Mouse (Mus musculus) embryonic fibroblast, embryonic 13.5 days (primary cell): ENCODE data around the gene Cnbp. TPM values are rescaled to one million over a fixed set of nuclear protein-coding genes. Genes with fewer than 3 reads are reported as not detected.

Source experiments
- H3K27ac ChIP-seq: 2 replicates; pipeline ENCODE4 v1.5.1; 2012; ENCODE audit warnings: low read length, control low read depth, inconsistent platforms; ENCODE audit not compliant: insufficient read depth
- H3K4me1 ChIP-seq: 2 replicates; pipeline ENCODE4 v1.6.1; 2011; ENCODE audit warnings: low read length; ENCODE audit not compliant: control insufficient read depth, insufficient read depth
- H3K4me3 ChIP-seq: 2 replicates; pipeline ENCODE4 v1.5.1; 2011; ENCODE audit warnings: mild to moderate bottlenecking, control low read depth, low read length; ENCODE audit not compliant: insufficient read depth
- CTCF ChIP-seq: IDR thresholded peaks from 2 replicates; pipeline ENCODE4 v1.5.1; 2011; ENCODE audit warnings: mild to moderate bottlenecking, control low read depth, low read length, moderate library complexity, borderline replicate concordance; ENCODE audit not compliant: insufficient read depth
- POLR2A ChIP-seq: IDR thresholded peaks from 2 replicates; pipeline ENCODE4 v1.6.1; 2011; ENCODE audit warnings: low read depth, mild to moderate bottlenecking, control low read depth, low read length, moderate library complexity
- polyA plus RNA-seq: library from polyadenylated mRNA; stranded (reverse); fragments of >200 nt; gene quantifications from 2 replicates; pipeline ENCODE4 v1.2.4, GENCODE M21; 2011; ENCODE audit warnings: low read depth; ENCODE audit not compliant: missing spikeins, insufficient read length

The Cnbp gene
- polyA plus RNA-seq, 1 experiment: 374 TPM

DNA sequence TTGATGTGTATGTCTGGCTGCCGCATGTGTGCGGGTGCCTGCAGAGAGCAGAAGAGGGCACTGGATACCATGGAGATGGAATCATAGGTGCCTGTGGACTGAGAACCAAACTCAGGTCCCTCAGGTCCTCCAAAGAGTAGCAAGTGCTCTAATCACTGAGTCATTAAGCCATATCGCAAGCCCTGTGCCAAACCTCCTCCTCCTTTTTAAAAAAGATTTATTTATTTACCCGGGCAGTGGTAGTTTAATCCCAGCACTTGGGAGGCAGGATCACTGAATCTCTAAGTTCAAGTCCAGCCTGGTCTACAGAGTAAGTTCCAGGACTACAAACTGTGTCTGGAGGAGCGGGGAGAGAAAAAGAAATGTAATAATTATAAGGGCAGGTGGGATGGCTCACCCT, 36.4 kb downstream of the Cnbp start:
- TF ChIP-seq POLR2A (no peak), CTCF (no peak)
- H3K4me1 ChIP-seq: peaks cover 8% of the 10 kb centered on the region; the same call in 1 of the 2 replicates
- H3K27ac ChIP-seq: no peak overlapping the region
- H3K4me3 ChIP-seq: no peak overlapping the region

DNA sequence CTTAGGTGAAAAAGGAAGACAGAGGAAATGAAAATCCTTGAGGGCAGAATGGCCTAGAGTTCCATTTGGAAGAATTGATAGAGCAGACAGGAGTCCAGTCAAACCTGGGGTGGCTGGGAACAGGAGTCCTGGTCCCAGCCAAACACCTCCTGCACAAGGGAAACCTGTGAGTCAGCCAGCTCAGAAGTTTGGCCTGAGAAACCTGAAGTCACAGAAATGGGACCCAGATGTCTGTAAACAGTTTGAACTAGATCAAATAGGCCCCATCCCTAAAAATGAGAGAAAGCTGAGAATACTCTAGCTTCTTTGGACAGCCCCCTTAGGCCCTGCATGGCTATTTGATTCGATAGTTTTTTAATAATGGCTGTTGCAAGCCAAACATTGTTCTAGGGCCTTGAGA, 38.2 kb downstream of the Cnbp start:
- peaks cover 8% of the 10 kb centered on the region; the same call in 1 of the 2 replicates for H3K4me1 ChIP-seq
- peak overlapping the region; percentile 24; the same call in 1 of the 2 replicates for H3K4me3 ChIP-seq
- peak overlapping the region; percentile 74 for H3K27ac ChIP-seq
- TF ChIP-seq CTCF (no peak), POLR2A (no peak)

DNA sequence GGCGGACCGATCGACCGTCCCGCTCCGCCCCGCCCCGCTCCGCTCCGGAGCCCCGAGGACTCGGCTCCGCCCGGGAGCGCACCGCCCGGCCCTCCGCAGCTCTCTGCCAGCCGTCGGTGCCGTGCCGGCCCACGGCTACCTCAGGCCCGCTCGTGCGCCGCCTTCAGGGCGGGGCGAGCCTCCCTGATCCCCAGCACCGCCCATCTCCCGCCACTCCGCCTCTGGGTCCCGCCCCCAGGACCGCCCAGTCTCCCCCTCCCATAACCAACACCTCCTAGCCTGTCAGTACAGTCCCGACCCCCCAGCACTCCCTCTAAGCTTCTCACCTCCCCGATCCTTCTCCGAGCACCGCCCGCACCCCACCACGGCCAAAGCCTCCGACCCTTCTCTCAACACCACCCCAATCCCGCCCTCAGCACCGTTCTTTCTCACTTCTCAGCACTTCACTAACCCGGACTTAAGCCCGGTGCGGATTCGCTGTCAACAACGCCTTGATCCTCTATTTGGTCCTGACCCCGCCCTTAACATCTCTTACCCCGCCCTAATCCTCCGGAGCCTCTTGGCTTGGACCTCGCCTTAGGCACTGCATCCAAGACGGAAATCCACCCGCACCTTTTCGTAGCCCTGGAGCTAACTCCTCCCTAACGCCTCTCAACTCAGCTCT, 39.1 kb downstream of the Cnbp start, which contains the start of gene Rab43:
Rab43 (minus strand) TSS at position 490 of the 664 bp plus-strand sequence.
- Histone ChIP-seq H3K4me1 (peaks cover 8% of the 10 kb centered on the region; the same call in 1 of the 2 replicates), H3K27ac (peak within 1 kb of the TSS; percentile 74), H3K4me3 (peak within 1 kb of the TSS; percentile 64)
- TF ChIP-seq CTCF: no peak
- peak; percentile 88 for TF ChIP-seq POLR2A

DNA sequence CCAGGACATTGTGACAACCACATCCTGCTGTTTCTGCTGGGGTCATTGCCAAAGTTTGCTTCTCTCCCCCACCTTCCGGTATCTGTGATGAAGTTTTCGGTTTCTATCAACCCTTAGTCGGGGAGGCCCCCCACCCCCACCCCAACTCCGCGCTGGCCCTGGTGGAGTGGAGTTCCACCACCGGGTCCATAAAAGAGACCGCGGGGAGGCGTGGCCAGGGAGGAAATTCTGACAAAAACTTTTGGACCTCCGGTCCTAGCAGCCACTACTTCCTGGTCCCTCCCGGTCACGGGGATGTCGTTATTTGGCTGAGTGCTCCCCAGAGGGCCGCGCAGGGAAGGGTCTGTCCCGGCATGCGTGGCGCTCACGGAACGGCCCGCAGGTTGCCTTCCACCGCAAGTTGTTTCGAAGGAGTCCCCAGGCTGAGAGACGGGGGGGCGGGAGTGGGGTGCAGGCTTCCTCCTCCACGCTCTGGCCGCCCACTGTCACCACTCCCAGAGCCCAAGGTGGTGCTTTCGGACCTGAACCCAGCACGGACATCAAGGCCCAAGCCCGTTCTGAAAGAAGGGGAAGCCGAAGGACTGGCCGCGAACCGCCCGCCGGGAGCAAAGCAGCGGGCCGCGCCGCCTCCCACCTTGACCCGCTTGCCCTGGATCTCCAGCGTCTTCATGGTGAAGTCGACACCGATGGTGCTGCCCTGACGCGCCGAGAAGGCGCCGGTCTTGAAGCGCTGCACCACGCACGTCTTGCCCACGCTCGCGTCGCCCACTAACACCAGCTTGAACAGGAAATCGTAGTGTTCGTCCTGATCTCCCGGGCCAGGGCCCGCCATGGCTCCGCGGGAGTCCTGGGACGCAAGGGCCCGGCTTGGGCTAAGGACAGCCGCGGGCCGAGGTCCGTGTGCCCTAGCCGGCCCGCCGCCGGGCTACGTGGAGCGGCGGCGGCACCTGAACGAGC, 39.9 kb downstream of the Cnbp start:
- Histone ChIP-seq H3K4me1 (peaks cover 8% of the 10 kb centered on the region; the same call in 1 of the 2 replicates), H3K27ac (peak overlapping the region; percentile 19; the same call in 1 of the 2 replicates), H3K4me3 (peak overlapping the region; percentile 58)
- TF ChIP-seq CTCF: no peak
- TF ChIP-seq POLR2A: peak; percentile 62

DNA sequence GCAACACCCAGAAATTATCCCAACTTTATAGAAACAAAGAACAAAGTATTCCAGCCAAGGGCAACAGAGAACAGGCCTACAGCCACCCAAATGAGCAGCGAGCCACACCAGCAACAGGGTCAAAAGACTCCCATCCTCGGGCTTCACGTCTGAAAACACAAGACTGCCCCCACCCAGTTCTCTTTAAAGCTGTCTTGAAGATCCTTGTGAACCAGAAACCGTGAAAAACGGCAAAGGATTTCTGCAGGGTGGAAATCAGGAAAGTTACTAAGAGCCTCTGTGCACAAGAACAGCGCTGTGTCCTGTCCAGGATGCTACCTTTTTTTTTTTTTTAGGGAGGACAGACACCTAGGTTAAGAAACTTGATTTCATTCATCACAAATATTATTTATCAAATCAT, 40.6 kb downstream of the Cnbp start:
- H3K4me3 ChIP-seq: peak overlapping the region; percentile 58
- peaks cover 8% of the 10 kb centered on the region; the same call in 1 of the 2 replicates for H3K4me1 ChIP-seq
- H3K27ac ChIP-seq: no peak overlapping the region
- TF ChIP-seq CTCF (no peak), POLR2A (no peak)

DNA sequence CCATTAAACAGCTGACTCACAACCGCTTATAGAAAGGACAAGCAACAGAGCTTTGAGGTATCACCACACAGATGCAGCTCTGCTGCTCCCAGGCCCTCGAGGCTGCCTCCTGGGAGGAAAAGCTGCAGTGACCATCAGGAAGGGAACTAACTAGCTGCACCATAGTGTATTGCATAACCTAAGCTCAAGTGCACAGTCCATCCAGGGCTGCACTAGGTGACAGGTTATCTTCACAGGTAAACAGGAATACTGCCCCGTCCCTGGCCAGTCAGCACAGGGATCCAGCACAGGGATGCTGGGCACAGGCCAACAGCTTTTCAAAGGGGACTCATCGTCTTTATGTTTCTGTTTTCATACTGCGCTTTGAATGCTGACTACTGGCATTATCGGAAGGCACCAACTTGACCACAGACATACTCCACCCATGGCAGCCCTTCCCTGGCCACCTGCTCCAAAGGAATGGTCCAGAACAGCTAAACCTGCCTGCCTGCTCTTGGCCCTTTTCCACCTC, 41.2 kb downstream of the Cnbp start:
- TF ChIP-seq CTCF (no peak), POLR2A (no peak)
- Histone ChIP-seq H3K4me1 (peaks cover 8% of the 10 kb centered on the region; the same call in 1 of the 2 replicates), H3K4me3 (no peak overlapping the region), H3K27ac (no peak overlapping the region)

DNA sequence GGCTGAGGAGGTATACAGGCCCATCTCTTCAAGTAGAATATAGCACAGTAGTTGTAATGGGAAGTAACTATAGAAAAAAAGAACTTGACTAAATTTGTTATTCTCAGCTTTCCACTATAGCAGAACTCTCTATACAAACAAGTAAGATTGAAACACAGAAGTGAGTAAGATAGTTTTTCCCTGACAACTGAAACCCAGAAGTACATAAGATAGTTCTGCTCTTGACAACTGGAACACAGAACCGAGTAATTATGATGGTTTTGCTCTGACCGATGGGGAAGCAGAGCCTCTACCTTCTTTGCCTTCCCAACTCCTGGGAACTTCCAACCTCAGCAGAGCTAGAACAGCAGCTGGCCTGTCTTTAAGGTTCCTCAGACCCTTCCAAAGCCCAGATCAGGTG, 41.8 kb downstream of the Cnbp start:
- no peak overlapping the region for H3K27ac ChIP-seq
- peaks cover 8% of the 10 kb centered on the region; the same call in 1 of the 2 replicates for H3K4me1 ChIP-seq
- no peak overlapping the region for H3K4me3 ChIP-seq
- TF ChIP-seq CTCF (no peak), POLR2A (no peak)

DNA sequence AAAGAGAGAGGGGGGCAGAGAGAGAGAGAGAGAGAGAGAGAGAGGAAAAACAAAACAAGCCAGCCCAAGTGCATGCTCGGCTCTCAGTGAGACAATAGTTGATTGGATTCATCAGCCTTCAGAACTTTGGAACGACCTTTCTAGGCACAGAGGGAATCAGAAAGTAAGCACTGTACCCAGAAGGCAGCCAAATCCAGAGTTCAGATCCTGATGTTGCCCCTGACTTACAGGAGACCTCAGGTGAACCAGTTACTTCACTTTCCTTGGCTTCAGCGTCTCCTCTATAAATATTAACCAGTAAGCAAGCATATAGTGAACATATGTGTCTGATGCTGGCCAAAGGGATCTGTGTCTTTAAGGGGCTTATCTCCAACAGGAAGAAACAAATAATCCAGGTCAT, 42.4 kb downstream of the Cnbp start:
- H3K4me3 ChIP-seq: no peak overlapping the region
- no peak overlapping the region for H3K27ac ChIP-seq
- TF ChIP-seq CTCF (no peak), POLR2A (no peak)
- peaks cover 8% of the 10 kb centered on the region; the same call in 1 of the 2 replicates for H3K4me1 ChIP-seq

DNA sequence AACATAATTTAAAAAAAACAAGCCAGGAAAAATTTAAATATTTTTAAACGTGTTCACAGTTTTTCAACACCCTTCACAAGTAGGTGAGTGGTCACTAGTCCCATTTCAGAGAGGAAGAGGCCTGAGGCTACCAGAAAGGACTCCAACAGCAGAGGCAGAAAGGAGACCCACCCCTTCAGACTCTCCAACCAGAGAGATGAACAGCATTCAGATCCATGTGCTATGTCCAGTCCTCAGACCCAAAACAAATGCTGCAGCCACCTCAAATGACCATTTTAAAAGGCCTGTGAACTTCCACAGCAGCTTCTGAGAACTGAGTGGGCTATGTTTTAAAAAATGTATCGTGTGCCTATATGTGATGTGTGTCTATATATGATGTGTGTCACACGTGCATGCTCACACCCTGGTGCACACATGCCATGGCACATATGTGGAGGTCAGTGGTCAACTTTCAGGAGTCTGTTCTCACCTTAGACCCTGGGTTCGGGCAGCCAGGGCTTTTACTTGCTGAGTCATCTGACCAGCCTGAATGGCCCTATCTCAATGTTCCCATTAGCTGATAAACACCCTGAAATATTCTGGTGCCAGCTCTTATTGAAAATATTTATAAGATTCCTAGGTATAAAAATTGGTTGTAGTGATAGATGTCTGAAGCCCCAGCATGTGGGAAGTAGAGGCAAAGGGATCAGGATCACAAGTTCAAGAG, 43.0 kb downstream of the Cnbp start:
- H3K27ac ChIP-seq: no peak overlapping the region
- H3K4me1 ChIP-seq: peaks cover 4% of the 10 kb centered on the region; the same call in 1 of the 2 replicates
- TF ChIP-seq CTCF (no peak), POLR2A (no peak)
- H3K4me3 ChIP-seq: no peak overlapping the region
